Mouse (Mus musculus): ENCODE results near the gene Pum2. TPM values are rescaled to one million over a fixed set of nuclear protein-coding genes. Genes with fewer than 3 reads are reported as not detected.

The Pum2 gene
- polyA plus RNA-seq, 1 experiment from 2014 or later: 39.7 TPM

- Histone ChIP-seq H3K9ac (ENCODE audit: low read length) (no peak overlapping the region), H3K27me3 (ENCODE audit: control insufficient read depth, insufficient read depth, low read length) (no peaks in the 10 kb centered on the region), H3K4me1 (ENCODE audit: control insufficient read depth in 2 of 2, insufficient read depth in 2 of 2, low read length in 2 of 2) (no peaks in the 10 kb centered on the region), H3K36me3 (ENCODE audit: control insufficient read depth, insufficient read depth, low read length) (peaks cover 78% of the 10 kb centered on the region), H3K4me2 (ENCODE audit: low read length) (no peak overlapping the region), H3K27ac (replicated peaks in 1 of 2; ENCODE audit: control insufficient read depth in 1 of 2, insufficient read depth in 1 of 2, low read depth in 2 of 2, low read length in 2 of 2) (no peak overlapping the region), H3K9me3 (ENCODE audit: control insufficient read depth, low read length) (no peaks in the 10 kb centered on the region), H3K4me3 (ENCODE audit: control insufficient read depth in 1 of 2, insufficient read depth in 1 of 2, low read depth in 1 of 2, low read length in 2 of 2) (no peak overlapping the region)
- WGBS: 38% methylated on average over 1 of the region's 1 CpGs
- ATAC-seq (ENCODE audit: insufficient number of reproducible peaks, insufficient read depth, low FRiP score, low read depth): no peak
Observed at GRCm38 (mm10) chr12:8726890-8727289, 53.0 kb downstream of the Pum2 start.

GRCm38 (mm10) chr12:8728739-8729138 lies 54.8 kb downstream of the Pum2 start:
- Histone ChIP-seq H3K9me3 (ENCODE audit: control insufficient read depth, low read length) (no peaks in the 10 kb centered on the region), H3K4me3 (ENCODE audit: control insufficient read depth in 1 of 2, insufficient read depth in 1 of 2, low read depth in 1 of 2, low read length in 2 of 2) (no peak overlapping the region), H3K4me1 (ENCODE audit: control insufficient read depth in 2 of 2, insufficient read depth in 2 of 2, low read length in 2 of 2) (no peaks in the 10 kb centered on the region), H3K27ac (replicated peaks in 1 of 2; ENCODE audit: control insufficient read depth in 1 of 2, insufficient read depth in 1 of 2, low read depth in 2 of 2, low read length in 2 of 2) (no peak overlapping the region), H3K9ac (ENCODE audit: low read length) (no peak overlapping the region), H3K27me3 (ENCODE audit: control insufficient read depth, insufficient read depth, low read length) (no peaks in the 10 kb centered on the region), H3K36me3 (ENCODE audit: control insufficient read depth, insufficient read depth, low read length) (peaks cover 73% of the 10 kb centered on the region), H3K4me2 (ENCODE audit: low read length) (no peak overlapping the region)
- ATAC-seq (ENCODE audit: insufficient number of reproducible peaks, insufficient read depth, low FRiP score, low read depth): no peak
- WGBS: 77% methylated on average over 2 of the region's 2 CpGs

- Histone ChIP-seq H3K9me3 (ENCODE audit: control insufficient read depth, low read length) (0 out of 2 replicates have a peak, but pooled peaks cover 7% of the 10 kb centered on the region), H3K4me1 (ENCODE audit: control insufficient read depth in 2 of 2, insufficient read depth in 2 of 2, low read length in 2 of 2) (peaks cover 0 to 10% of the 10 kb centered on the region in 2 experiments; a peak in 2 of 4 replicates), H3K36me3 (ENCODE audit: control insufficient read depth, insufficient read depth, low read length) (peaks cover 63% of the 10 kb centered on the region), H3K27ac (replicated peaks in 1 of 2; ENCODE audit: control insufficient read depth in 1 of 2, insufficient read depth in 1 of 2, low read depth in 2 of 2, low read length in 2 of 2) (peak overlapping the region in 1 of 2 experiments; percentile 28; a peak in 1 of 4 replicates), H3K9ac (ENCODE audit: low read length) (no peak overlapping the region), H3K27me3 (ENCODE audit: control insufficient read depth, insufficient read depth, low read length) (no peaks in the 10 kb centered on the region), H3K4me3 (ENCODE audit: control insufficient read depth in 1 of 2, insufficient read depth in 1 of 2, low read depth in 1 of 2, low read length in 2 of 2) (no peak overlapping the region), H3K4me2 (ENCODE audit: low read length) (no peak overlapping the region)
- no peak for ATAC-seq (ENCODE audit: insufficient number of reproducible peaks, insufficient read depth, low FRiP score, low read depth)
- 85% methylated on average over 2 of the region's 2 CpGs for WGBS
Observed at GRCm38 (mm10) chr12:8753654-8754053, 79.7 kb downstream of the Pum2 start.

GRCm38 (mm10) chr12:8754116-8754515 lies 80.2 kb downstream of the Pum2 start:
- 0 out of 2 replicates have a peak, but pooled peaks cover 7% of the 10 kb centered on the region for H3K9me3 ChIP-seq (ENCODE audit: control insufficient read depth, low read length)
- H3K27ac ChIP-seq (replicated peaks in 1 of 2; ENCODE audit: control insufficient read depth in 1 of 2, insufficient read depth in 1 of 2, low read depth in 2 of 2, low read length in 2 of 2): peak overlapping the region in 1 of 2 experiments; percentile 28; a peak in 1 of 4 replicates
- no peak for ATAC-seq (ENCODE audit: insufficient number of reproducible peaks, insufficient read depth, low FRiP score, low read depth)
- H3K27me3 ChIP-seq (ENCODE audit: control insufficient read depth, insufficient read depth, low read length): no peaks in the 10 kb centered on the region
- H3K36me3 ChIP-seq (ENCODE audit: control insufficient read depth, insufficient read depth, low read length): peaks cover 58% of the 10 kb centered on the region
- 50% methylated on average over 4 of the region's 4 CpGs for WGBS
- no peak overlapping the region for H3K4me3 ChIP-seq (ENCODE audit: control insufficient read depth in 1 of 2, insufficient read depth in 1 of 2, low read depth in 1 of 2, low read length in 2 of 2)
- peaks cover 0 to 10% of the 10 kb centered on the region in 2 experiments; a peak in 2 of 4 replicates for H3K4me1 ChIP-seq (ENCODE audit: control insufficient read depth in 2 of 2, insufficient read depth in 2 of 2, low read length in 2 of 2)
- no peak overlapping the region for H3K4me2 ChIP-seq (ENCODE audit: low read length)
- H3K9ac ChIP-seq (ENCODE audit: low read length): no peak overlapping the region

- no peak overlapping the region for H3K27ac ChIP-seq (replicated peaks in 1 of 2; ENCODE audit: control insufficient read depth in 1 of 2, insufficient read depth in 1 of 2, low read depth in 2 of 2, low read length in 2 of 2)
- 0 out of 2 replicates have a peak, but pooled peaks cover 7% of the 10 kb centered on the region for H3K9me3 ChIP-seq (ENCODE audit: control insufficient read depth, low read length)
- H3K9ac ChIP-seq (ENCODE audit: low read length): no peak overlapping the region
- 99% methylated on average over 3 of the region's 3 CpGs for WGBS
- no peak for ATAC-seq (ENCODE audit: insufficient number of reproducible peaks, insufficient read depth, low FRiP score, low read depth)
- H3K4me1 ChIP-seq (ENCODE audit: control insufficient read depth in 2 of 2, insufficient read depth in 2 of 2, low read length in 2 of 2): peaks cover 0 to 10% of the 10 kb centered on the region in 2 experiments; a peak in 2 of 4 replicates
- no peak overlapping the region for H3K4me2 ChIP-seq (ENCODE audit: low read length)
- no peak overlapping the region for H3K4me3 ChIP-seq (ENCODE audit: control insufficient read depth in 1 of 2, insufficient read depth in 1 of 2, low read depth in 1 of 2, low read length in 2 of 2)
- H3K27me3 ChIP-seq (ENCODE audit: control insufficient read depth, insufficient read depth, low read length): no peaks in the 10 kb centered on the region
- H3K36me3 ChIP-seq (ENCODE audit: control insufficient read depth, insufficient read depth, low read length): peaks cover 28% of the 10 kb centered on the region
Observed at GRCm38 (mm10) chr12:8758029-8758428, 84.1 kb downstream of the Pum2 start.

- no peak overlapping the region for H3K9ac ChIP-seq (ENCODE audit: low read length)
- ATAC-seq (ENCODE audit: insufficient number of reproducible peaks, insufficient read depth, low FRiP score, low read depth): no peak
- H3K9me3 ChIP-seq (ENCODE audit: control insufficient read depth, low read length): 0 out of 2 replicates have a peak, but pooled peaks cover 7% of the 10 kb centered on the region
- H3K27ac ChIP-seq (replicated peaks in 1 of 2; ENCODE audit: control insufficient read depth in 1 of 2, insufficient read depth in 1 of 2, low read depth in 2 of 2, low read length in 2 of 2): no peak overlapping the region
- no peak overlapping the region for H3K4me2 ChIP-seq (ENCODE audit: low read length)
- H3K4me3 ChIP-seq (ENCODE audit: control insufficient read depth in 1 of 2, insufficient read depth in 1 of 2, low read depth in 1 of 2, low read length in 2 of 2): no peak overlapping the region
- 32% methylated on average over 4 of the region's 4 CpGs for WGBS
- peaks cover 17% of the 10 kb centered on the region for H3K36me3 ChIP-seq (ENCODE audit: control insufficient read depth, insufficient read depth, low read length)
- H3K4me1 ChIP-seq (ENCODE audit: control insufficient read depth in 2 of 2, insufficient read depth in 2 of 2, low read length in 2 of 2): peaks cover 0 to 3% of the 10 kb centered on the region in 2 experiments; a peak in 1 of 4 replicates
- H3K27me3 ChIP-seq (ENCODE audit: control insufficient read depth, insufficient read depth, low read length): no peaks in the 10 kb centered on the region
Observed at GRCm38 (mm10) chr12:8759115-8759514, 85.2 kb downstream of the Pum2 start.

GRCm38 (mm10) chr12:8759779-8760178 lies 85.8 kb downstream of the Pum2 start:
- Histone ChIP-seq H3K36me3 (ENCODE audit: control insufficient read depth, insufficient read depth, low read length) (peaks cover 11% of the 10 kb centered on the region; the same call in 1 of the 2 replicates), H3K4me1 (ENCODE audit: control insufficient read depth in 2 of 2, insufficient read depth in 2 of 2, low read length in 2 of 2) (no peaks in the 10 kb centered on the region), H3K4me2 (ENCODE audit: low read length) (no peak overlapping the region), H3K27me3 (ENCODE audit: control insufficient read depth, insufficient read depth, low read length) (no peaks in the 10 kb centered on the region), H3K9ac (ENCODE audit: low read length) (no peak overlapping the region), H3K9me3 (ENCODE audit: control insufficient read depth, low read length) (0 out of 2 replicates have a peak, but pooled peaks cover 7% of the 10 kb centered on the region), H3K27ac (replicated peaks in 1 of 2; ENCODE audit: control insufficient read depth in 1 of 2, insufficient read depth in 1 of 2, low read depth in 2 of 2, low read length in 2 of 2) (no peak overlapping the region), H3K4me3 (ENCODE audit: control insufficient read depth in 1 of 2, insufficient read depth in 1 of 2, low read depth in 1 of 2, low read length in 2 of 2) (no peak overlapping the region)
- WGBS: 86% methylated on average over 6 of the region's 6 CpGs
- ATAC-seq (ENCODE audit: insufficient number of reproducible peaks, insufficient read depth, low FRiP score, low read depth): no peak

- no peak for ATAC-seq (ENCODE audit: insufficient number of reproducible peaks, insufficient read depth, low FRiP score, low read depth)
- Histone ChIP-seq H3K4me2 (ENCODE audit: low read length) (no peak overlapping the region), H3K4me3 (ENCODE audit: control insufficient read depth in 1 of 2, insufficient read depth in 1 of 2, low read depth in 1 of 2, low read length in 2 of 2) (no peak overlapping the region), H3K27me3 (ENCODE audit: control insufficient read depth, insufficient read depth, low read length) (no peaks in the 10 kb centered on the region), H3K36me3 (ENCODE audit: control insufficient read depth, insufficient read depth, low read length) (peaks cover 4% of the 10 kb centered on the region; the same call in 1 of the 2 replicates), H3K9ac (ENCODE audit: low read length) (no peak overlapping the region), H3K4me1 (ENCODE audit: control insufficient read depth in 2 of 2, insufficient read depth in 2 of 2, low read length in 2 of 2) (no peaks in the 10 kb centered on the region), H3K27ac (replicated peaks in 1 of 2; ENCODE audit: control insufficient read depth in 1 of 2, insufficient read depth in 1 of 2, low read depth in 2 of 2, low read length in 2 of 2) (no peak overlapping the region), H3K9me3 (ENCODE audit: control insufficient read depth, low read length) (0 out of 2 replicates have a peak, but pooled peaks cover 7% of the 10 kb centered on the region)
- WGBS: 75% methylated on average over 6 of the region's 6 CpGs
Observed at GRCm38 (mm10) chr12:8760561-8760960, 86.6 kb downstream of the Pum2 start.
